Mouse (Mus musculus): ENCODE results near the gene Mfap3l.

Mfap3l gene

GRCm38 (mm10) chr8:60632250-60632932, at the start of gene Mfap3l:
Gene Mfap3l (plus strand): TSS chr8:60632827.
- in situ Hi-C loops (cut with MseI, MboI) = no loop called here

GRCm38 (mm10) chr8:60583369-60583768, 49.3 kb upstream of the Mfap3l start:
- in situ Hi-C loops (cut with MseI, MboI) = no loop called here

- in situ Hi-C loops (cut with MseI, MboI) = loop anchor here in 1 of 2 experiments (5.0 kb wide), 1 partner anchor 94 kb away; no protein-coding TSS in a partner anchor
Measured at GRCm38 (mm10) chr8:60591352-60592105, 41.1 kb upstream of the Mfap3l start.

DNA sequence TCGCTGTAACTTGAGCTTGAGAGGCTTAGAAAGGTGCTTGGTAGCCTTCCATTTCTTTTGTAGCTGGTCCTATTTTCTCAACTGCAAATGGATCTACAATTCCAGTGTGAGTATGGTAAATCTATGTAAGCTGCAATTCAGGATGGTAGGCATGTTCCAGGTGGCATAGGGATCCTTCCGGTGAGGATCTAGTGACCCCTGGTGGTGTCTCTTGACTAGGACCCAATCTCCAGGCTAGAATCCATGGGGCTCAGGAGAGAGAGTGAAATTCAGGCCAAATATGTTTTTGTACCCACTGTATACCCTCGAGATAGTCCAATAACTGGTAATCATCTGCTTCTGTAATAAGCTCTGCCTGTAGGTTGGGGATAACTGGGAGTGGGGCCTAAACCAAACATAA, 37.9 kb upstream of the Mfap3l start:
- in situ Hi-C loops (cut with MseI, MboI) = loop anchor here in 1 of 2 experiments (5.0 kb wide), 1 partner anchor 97 kb away; no protein-coding TSS in a partner anchor

GRCm38 (mm10) chr8:60611580-60612111, 21.0 kb upstream of the Mfap3l start:
- in situ Hi-C loops (cut with MseI, MboI) = no loop called here

- in situ Hi-C loops (cut with MseI, MboI) = loop anchor here in 1 of 2 experiments (5.0 kb wide), 1 partner anchor 250 kb away; no protein-coding TSS in a partner anchor
Measured at GRCm38 (mm10) chr8:60616928-60617327, 15.7 kb upstream of the Mfap3l start.

GRCm38 (mm10) chr8:60621561-60621960, 11.1 kb upstream of the Mfap3l start:
- in situ Hi-C loops (cut with MseI, MboI) = no loop called here

DNA sequence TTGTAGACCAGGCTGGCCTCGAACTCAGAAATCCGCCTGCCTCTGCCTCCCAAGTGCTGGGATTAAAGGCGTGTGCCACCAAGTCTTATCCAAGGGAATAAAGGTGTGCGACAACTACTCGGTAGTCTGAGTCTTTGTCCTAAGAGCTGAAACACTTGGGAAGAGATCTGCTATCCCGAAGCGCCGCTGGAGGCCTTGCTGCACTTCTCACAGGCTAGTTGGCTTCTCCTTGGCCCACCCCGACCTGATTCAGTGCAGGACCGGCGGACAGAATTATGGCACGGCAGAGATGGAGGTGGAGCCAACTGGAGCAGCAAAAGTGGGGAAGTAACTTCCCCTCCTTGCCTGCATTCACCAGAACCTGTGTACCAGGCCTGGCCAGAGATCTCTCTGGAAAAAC, 10.6 kb upstream of the Mfap3l start:
- in situ Hi-C loops (cut with MseI, MboI) = no loop called here

DNA sequence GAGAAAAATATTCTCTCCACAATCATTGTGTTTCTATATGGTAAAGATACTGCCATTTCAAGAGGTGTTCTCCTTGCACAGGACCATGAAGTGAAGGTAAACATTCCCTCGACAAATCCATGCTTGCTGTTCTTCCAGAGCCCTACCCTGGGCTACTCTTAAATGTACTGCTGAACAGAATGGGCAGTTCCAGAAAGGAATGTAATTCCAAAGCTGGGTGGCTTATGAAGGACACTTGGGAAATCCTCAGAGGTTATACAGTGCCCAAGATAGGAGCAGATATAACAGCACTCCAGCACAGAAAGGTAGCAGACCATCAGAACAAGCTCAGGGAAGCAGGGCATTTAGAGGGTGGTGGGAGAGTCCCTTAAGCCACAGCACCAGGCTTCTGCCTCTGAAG, 9.2 kb upstream of the Mfap3l start:
- in situ Hi-C loops (cut with MseI, MboI) = no loop called here

- in situ Hi-C loops (cut with MseI, MboI) = loop anchor here in 1 of 2 experiments (5.0 kb wide), 1 partner anchor 243 kb away; no protein-coding TSS in a partner anchor
Measured at GRCm38 (mm10) chr8:60624722-60625121, 7.9 kb upstream of the Mfap3l start.

DNA sequence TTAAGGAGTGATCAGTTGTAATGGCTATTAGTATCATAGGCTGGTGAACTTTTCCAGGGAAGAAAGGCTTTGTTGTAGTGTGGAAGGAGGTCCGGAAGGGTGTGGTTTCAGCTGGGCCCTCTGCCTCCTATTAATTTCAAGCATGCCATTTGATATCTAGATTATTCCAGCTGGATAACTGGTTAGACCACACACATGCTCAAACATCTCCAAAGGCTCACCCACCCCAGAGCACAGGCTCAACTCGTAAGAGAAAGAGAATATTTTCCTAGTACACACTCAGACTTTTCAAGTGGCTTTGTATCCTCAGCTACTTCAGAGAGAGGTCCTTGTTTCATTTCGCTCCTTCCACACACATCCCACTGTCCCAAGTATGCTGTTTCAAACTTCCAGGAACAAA, 4.7 kb upstream of the Mfap3l start:
- in situ Hi-C loops (cut with MseI, MboI) = loop anchor here in 1 of 2 experiments (5.0 kb wide), 1 partner anchor 239 kb away; no protein-coding TSS in a partner anchor

DNA sequence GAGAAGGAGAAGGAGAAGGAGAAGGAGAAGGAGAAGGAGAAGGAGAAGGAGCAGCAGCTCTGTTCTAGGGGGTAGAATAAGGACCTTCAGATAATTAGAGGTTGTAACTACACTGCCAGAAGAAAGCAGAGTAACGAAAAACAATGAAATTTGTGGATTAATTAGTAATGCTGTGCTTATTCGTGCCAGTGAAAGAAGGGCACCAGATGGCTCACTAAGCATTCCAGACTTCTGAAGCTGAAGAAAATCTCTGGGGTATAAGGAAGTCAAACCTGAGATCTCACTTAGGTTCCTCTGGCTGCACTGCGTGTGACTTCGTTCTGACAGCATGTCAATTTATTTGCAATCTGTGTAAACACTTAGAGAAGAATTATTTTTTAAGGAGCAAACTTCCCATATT, 3.6 kb upstream of the Mfap3l start:
- in situ Hi-C loops (cut with MseI, MboI) = loop anchor here in 1 of 2 experiments (5.0 kb wide), 1 partner anchor 238 kb away; no protein-coding TSS in a partner anchor

GRCm38 (mm10) chr8:60631504-60631934, 1.1 kb upstream of the Mfap3l start:
- in situ Hi-C loops (cut with MseI, MboI) = no loop called here

DNA sequence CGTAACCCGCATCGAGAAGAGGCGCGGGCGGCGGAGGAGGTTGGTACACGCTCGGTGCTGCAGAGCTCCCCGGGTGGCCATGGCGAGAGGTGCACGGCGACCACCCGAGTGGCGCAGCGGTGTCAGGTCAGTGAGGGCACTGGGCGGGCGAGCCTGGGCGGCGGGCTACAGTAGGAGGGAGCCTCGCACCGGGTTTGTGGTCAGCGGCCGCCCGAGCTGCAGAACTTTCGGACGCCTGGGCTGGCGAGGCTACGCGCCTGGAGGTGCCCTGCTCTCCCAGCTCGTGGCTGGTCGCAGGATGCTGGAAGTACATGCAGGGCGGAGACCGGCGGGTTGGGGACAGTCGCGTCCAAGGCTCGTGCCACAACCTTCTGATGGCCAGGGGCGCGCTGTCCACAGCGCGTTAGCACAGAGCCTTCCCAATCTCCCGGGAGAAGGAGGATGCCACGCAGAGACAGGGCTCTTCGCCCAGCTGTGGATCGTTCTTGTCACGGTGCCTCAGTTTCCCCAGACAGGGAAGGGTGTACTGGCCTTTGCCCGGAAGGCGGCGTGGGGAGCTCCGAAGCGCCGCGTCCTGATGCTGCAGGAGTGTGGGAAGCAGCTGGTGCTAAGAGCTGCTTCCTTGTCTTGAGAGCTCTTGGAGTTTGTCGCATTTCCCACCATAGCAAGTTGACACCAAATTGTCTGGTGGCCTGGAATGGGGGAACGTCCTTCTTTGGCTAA, 467 bp downstream of the Mfap3l start:
- in situ Hi-C loops (cut with MseI, MboI) = no loop called here

- in situ Hi-C loops (cut with MseI, MboI) = no loop called here
Measured at GRCm38 (mm10) chr8:60634921-60635320, 2.3 kb downstream of the Mfap3l start.

- in situ Hi-C loops (cut with MseI, MboI) = no loop called here
Measured at GRCm38 (mm10) chr8:60635846-60636245, 3.2 kb downstream of the Mfap3l start.

DNA sequence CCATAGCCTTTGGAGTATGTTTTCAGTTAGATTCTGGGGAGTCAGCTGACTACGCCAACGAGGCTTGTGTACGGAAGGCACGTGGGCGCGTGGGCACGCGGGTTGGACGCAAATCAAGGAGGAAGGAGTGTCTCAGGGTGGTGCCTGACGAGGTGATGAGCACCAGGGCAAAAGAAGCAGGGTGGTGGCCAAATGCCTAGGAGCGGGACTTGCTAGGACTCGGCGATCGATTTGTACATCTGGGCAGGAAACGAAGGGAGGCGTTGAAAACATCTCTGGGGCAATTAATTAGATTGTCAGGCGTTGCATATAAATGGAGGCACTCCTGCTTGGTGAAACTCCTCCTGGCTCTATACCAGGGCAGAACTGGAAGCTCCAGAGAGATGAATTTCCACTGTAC, 7.4 kb downstream of the Mfap3l start:
- in situ Hi-C loops (cut with MseI, MboI) = no loop called here

- in situ Hi-C loops (cut with MseI, MboI) = no loop called here
Measured at GRCm38 (mm10) chr8:60643416-60644020, 10.9 kb downstream of the Mfap3l start.

- in situ Hi-C loops (cut with MseI, MboI) = no loop called here
Measured at GRCm38 (mm10) chr8:60645164-60645563, 12.5 kb downstream of the Mfap3l start.

DNA sequence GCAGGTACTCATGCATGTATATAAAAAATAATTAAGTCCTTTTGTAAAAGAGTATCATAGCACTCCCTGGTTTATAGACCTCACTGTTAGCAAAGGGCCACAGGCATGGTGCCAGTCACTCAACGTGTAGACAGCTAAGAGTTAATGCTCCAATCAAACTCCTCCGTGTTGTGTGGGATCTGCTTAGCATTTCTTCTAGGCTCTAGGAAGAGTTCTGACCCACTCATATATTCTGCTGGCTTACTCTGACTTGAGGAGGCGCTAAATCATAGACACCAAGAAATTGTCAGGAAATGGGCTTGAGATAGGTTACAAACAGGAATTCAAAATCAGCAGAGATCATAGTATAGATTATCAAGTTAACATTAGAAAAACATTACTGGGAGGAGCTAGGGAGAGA, 13.3 kb downstream of the Mfap3l start:
- in situ Hi-C loops (cut with MseI, MboI) = no loop called here

DNA sequence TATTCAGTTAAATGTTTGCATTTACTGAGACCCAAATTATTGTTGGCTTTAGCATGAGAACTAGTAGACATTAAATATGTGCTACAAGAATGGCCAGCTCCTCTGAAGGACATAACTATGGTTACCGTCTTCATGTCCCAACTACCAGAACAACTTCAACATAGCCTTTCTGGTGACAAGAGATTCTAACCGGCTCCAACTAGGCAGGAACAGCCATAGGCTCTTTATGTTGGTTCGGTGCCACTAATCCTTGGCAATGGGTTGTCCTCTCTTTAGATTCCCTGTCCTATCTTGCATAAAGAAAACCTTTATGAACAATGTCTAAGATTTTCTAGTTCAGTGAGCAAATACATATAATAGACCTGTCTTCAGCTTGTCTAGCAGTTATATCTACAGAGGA, 14.7 kb downstream of the Mfap3l start:
- in situ Hi-C loops (cut with MseI, MboI) = no loop called here
